Mouse (Mus musculus): ENCODE data around the gene Msmb. TPM values are rescaled to one million over a fixed set of nuclear protein-coding genes. Genes with fewer than 3 reads are reported as not detected.
"Not testable (repeated sequence)": the region's sequence is repeated elsewhere in the genome, so short reads cannot be mapped to it uniquely, and the experiment has no call there.

Gene Msmb
- polyA plus RNA-seq, 1 experiment from 2014 or later: not detected

- Histone ChIP-seq H3K4me2 (ENCODE audit: low read depth, low read length) (no peak overlapping the region), H3K27me3 (replicated peaks; ENCODE audit: control insufficient read depth, insufficient read depth, low read length) (no peaks in the 10 kb centered on the region), H3K36me3 (ENCODE audit: control insufficient read depth, insufficient read depth, low read length) (peaks cover 15% of the 10 kb centered on the region), H3K27ac (ENCODE audit: low read length) (no peak overlapping the region), H3K9me3 (ENCODE audit: control insufficient read depth, low read length) (no peaks in the 10 kb centered on the region), H3K4me3 (ENCODE audit: low read length) (no peak overlapping the region), H3K4me1 (ENCODE audit: control insufficient read depth, insufficient read depth, low read length) (no peaks in the 10 kb centered on the region), H3K9ac (ENCODE audit: low read depth, low read length) (no peak overlapping the region)
- 94% methylated on average over 4 of the region's 4 CpGs for WGBS
- ATAC-seq: no peak
Measured at GRCm38 (mm10) chr14:32183846-32184245, 42.0 kb downstream of the Msmb start.

DNA sequence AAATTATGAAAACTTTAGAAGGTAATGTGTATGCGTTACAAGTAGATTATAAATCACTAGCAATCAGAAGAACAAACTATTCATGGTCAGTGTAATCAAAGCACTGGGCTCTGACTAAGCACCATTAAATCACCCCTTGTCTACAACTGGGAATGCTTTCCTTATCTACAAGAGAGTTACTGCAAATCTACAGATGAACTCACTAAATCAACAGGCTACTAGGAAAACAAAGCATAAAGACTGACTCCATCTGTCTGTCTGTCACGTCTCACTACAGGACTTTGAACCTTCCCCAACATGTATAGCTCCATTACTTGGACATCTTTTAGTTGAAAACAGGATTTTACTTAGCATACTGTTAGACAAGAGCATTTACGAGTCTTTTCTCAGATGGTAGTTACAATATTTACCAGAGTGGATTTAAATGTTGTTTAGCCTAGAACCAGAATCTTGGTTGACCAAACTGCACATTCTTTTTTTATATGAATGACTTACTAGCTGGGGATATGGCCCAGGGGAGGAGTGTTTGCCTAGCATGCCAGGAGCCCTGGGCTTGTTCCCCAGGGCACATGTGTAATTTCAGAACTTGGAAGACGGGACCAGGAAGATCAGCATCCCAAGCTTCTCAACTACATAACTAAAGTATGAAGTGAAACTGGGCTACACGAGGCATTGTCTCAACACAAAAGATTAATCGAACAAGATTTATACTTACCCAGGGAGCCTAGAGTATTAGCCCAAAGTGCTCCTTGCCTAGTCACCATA lies 49.0 kb downstream of the Msmb start:
- H3K36me3 ChIP-seq (ENCODE audit: control insufficient read depth, insufficient read depth, low read length): peaks cover 5% of the 10 kb centered on the region
- peak; percentile 92 for ATAC-seq
- 60% methylated on average over 6 of the region's 6 CpGs for WGBS
- H3K4me3 ChIP-seq (ENCODE audit: low read length): no peak overlapping the region
- no peaks in the 10 kb centered on the region for H3K9me3 ChIP-seq (ENCODE audit: control insufficient read depth, low read length)
- peaks cover 6% of the 10 kb centered on the region for H3K4me1 ChIP-seq (ENCODE audit: control insufficient read depth, insufficient read depth, low read length)
- H3K9ac ChIP-seq (ENCODE audit: low read depth, low read length): no peak overlapping the region
- H3K4me2 ChIP-seq (ENCODE audit: low read depth, low read length): no peak overlapping the region
- no peaks in the 10 kb centered on the region for H3K27me3 ChIP-seq (replicated peaks; ENCODE audit: control insufficient read depth, insufficient read depth, low read length)
- H3K27ac ChIP-seq (ENCODE audit: low read length): peak overlapping the region; percentile 54

DNA sequence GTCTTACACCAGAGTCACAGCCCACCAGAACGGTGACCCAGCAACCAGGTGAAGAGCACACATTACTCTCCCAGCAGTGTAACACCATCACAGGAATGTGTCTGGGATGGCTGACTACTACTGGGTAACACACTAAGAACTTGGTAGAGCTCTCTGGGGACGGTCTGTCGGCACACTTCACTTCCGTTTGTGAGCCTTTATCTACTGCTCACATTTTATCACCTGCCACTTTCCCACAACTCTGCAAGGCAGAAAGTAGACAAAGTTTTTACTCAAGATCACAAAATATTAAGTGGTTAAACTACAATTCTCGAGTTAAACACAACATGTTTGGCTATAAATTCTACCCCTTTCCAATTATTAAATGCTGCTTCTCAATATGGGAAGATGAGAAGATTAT lies 50.1 kb downstream of the Msmb start:
- ATAC-seq: no peak
- H3K4me3 ChIP-seq (ENCODE audit: low read length): no peak overlapping the region
- H3K36me3 ChIP-seq (ENCODE audit: control insufficient read depth, insufficient read depth, low read length): peaks cover 7% of the 10 kb centered on the region
- H3K9ac ChIP-seq (ENCODE audit: low read depth, low read length): no peak overlapping the region
- H3K4me2 ChIP-seq (ENCODE audit: low read depth, low read length): no peak overlapping the region
- WGBS: 72% methylated on average over 5 of the region's 5 CpGs
- no peaks in the 10 kb centered on the region for H3K9me3 ChIP-seq (ENCODE audit: control insufficient read depth, low read length)
- peak overlapping the region; percentile 33; the same call in 1 of the 2 replicates for H3K27ac ChIP-seq (ENCODE audit: low read length)
- H3K27me3 ChIP-seq (replicated peaks; ENCODE audit: control insufficient read depth, insufficient read depth, low read length): no peaks in the 10 kb centered on the region
- H3K4me1 ChIP-seq (ENCODE audit: control insufficient read depth, insufficient read depth, low read length): peaks cover 6% of the 10 kb centered on the region

GRCm38 (mm10) chr14:32192437-32192836 lies 50.6 kb downstream of the Msmb start:
- ATAC-seq: peak; percentile 41; the same call in 1 of the 2 replicates
- WGBS: 36% methylated on average over 3 of the region's 3 CpGs

GRCm38 (mm10) chr14:32193557-32193956 lies 51.7 kb downstream of the Msmb start:
- not testable (repeated sequence) for H3K9me3 ChIP-seq (ENCODE audit: control insufficient read depth, low read length); H3K4me3 ChIP-seq (ENCODE audit: low read length); H3K9ac ChIP-seq (ENCODE audit: low read depth, low read length); H3K27me3 ChIP-seq (replicated peaks; ENCODE audit: control insufficient read depth, insufficient read depth, low read length); H3K4me2 ChIP-seq (ENCODE audit: low read depth, low read length); H3K27ac ChIP-seq (ENCODE audit: low read length); H3K4me1 ChIP-seq (ENCODE audit: control insufficient read depth, insufficient read depth, low read length); ATAC-seq
- WGBS: 78% methylated on average over 5 of the region's 5 CpGs
- H3K36me3 ChIP-seq (ENCODE audit: control insufficient read depth, insufficient read depth, low read length): peaks cover 12% of the 10 kb centered on the region

More at GRCm38 (mm10) chr14:32192437-32192836, 50.6 kb downstream of the Msmb start:
- Histone ChIP-seq H3K27me3 (replicated peaks; ENCODE audit: control insufficient read depth, insufficient read depth, low read length) (no peaks in the 10 kb centered on the region), H3K9ac (ENCODE audit: low read depth, low read length) (no peak overlapping the region), H3K36me3 (ENCODE audit: control insufficient read depth, insufficient read depth, low read length) (peaks cover 10% of the 10 kb centered on the region), H3K4me3 (ENCODE audit: low read length) (no peak overlapping the region), H3K4me2 (ENCODE audit: low read depth, low read length) (no peak overlapping the region), H3K9me3 (ENCODE audit: control insufficient read depth, low read length) (no peaks in the 10 kb centered on the region), H3K4me1 (ENCODE audit: control insufficient read depth, insufficient read depth, low read length) (peaks cover 6% of the 10 kb centered on the region), H3K27ac (ENCODE audit: low read length) (no peak overlapping the region)

GRCm38 (mm10) chr14:32201354-32201753 lies 59.5 kb downstream of the Msmb start:
- Histone ChIP-seq H3K27ac (ENCODE audit: low read length) (peak overlapping the region; percentile 40), H3K9ac (ENCODE audit: low read depth, low read length) (peak overlapping the region; percentile 95), H3K9me3 (ENCODE audit: control insufficient read depth, low read length) (no peaks in the 10 kb centered on the region), H3K4me3 (ENCODE audit: low read length) (peak overlapping the region; percentile 100), H3K4me2 (ENCODE audit: low read depth, low read length) (peak overlapping the region; percentile 72), H3K4me1 (ENCODE audit: control insufficient read depth, insufficient read depth, low read length) (peaks cover 15% of the 10 kb centered on the region), H3K36me3 (ENCODE audit: control insufficient read depth, insufficient read depth, low read length) (peaks cover 13% of the 10 kb centered on the region), H3K27me3 (replicated peaks; ENCODE audit: control insufficient read depth, insufficient read depth, low read length) (no peaks in the 10 kb centered on the region)
- peak; percentile 67 for ATAC-seq
- 0% methylated on average over 25 of the region's 26 CpGs for whole genome bisulfite sequencing

DNA sequence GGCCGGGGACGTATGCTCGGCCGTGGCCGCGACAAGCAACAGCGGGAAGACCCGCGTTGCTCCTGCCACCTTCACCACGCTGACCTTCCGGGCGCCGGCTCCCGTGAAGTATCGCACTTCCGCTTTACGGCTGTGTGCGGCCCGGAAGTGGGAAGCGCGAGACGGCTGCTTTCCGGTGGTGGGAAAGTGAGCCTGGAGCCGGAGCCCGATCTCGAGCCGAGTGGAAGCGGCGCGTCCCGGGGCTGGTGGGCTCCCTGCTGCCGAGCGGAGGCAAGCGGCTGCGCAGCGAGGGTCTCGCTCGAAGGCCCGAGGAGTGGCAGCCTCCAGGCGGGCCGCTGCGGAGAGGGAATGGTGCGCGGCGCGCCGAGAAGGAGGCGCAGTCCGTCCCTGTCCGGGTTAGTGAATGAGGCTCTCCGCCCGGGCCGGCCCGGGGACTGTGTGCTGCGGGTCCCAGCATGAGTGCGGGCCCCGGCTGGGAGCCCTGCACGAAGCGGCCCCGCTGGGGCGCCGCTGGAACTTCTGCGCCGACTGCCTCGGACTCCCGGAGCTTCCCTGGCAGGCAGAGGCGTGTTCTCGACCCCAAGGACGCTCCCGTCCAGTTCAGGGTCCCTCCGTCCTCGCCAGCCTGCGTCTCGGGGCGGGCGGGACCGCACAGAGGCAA lies 60.1 kb downstream of the Msmb start, which contains the start of the genes Timm23 and Parg:
TSS of gene Timm23 (minus strand) at position 108 of the 661 bp plus-strand sequence.
TSS of gene Parg (plus strand) at position 159 of the 661 bp plus-strand sequence.
- no peaks in the 10 kb centered on the region for H3K27me3 ChIP-seq (replicated peaks; ENCODE audit: control insufficient read depth, insufficient read depth, low read length)
- H3K27ac ChIP-seq (ENCODE audit: low read length): peak within 1 kb of the TSS; percentile 79
- peak within 1 kb of the TSS; percentile 100 for H3K4me3 ChIP-seq (ENCODE audit: low read length)
- H3K36me3 ChIP-seq (ENCODE audit: control insufficient read depth, insufficient read depth, low read length): peaks cover 11% of the 10 kb centered on the region
- H3K9ac ChIP-seq (ENCODE audit: low read depth, low read length): peak within 1 kb of the TSS; percentile 95
- H3K4me2 ChIP-seq (ENCODE audit: low read depth, low read length): peak within 1 kb of the TSS; percentile 88
- peak; percentile 96 for ATAC-seq
- H3K4me1 ChIP-seq (ENCODE audit: control insufficient read depth, insufficient read depth, low read length): peaks cover 15% of the 10 kb centered on the region
- H3K9me3 ChIP-seq (ENCODE audit: control insufficient read depth, low read length): no peaks in the 10 kb centered on the region
- under 1% methylated on average over 75 of the region's 77 CpGs for WGBS

Other genes starting within 250 kb of the Msmb start
- gene Galnt15, start 113.0 kb upstream of the Msmb start, polyA plus RNA-seq (2015; fragmentation: Nextera tagmentation; extraction: Ambion mirVana): 0.02 and 0.05 TPM in 2 replicates
- gene Oxnad1, start 56.6 kb upstream of the Msmb start, polyA plus RNA-seq (2015; fragmentation: Nextera tagmentation; extraction: Ambion mirVana): 30.5 and 41.1 TPM in 2 replicates
- gene Dph3, start 56.3 kb upstream of the Msmb start, polyA plus RNA-seq (2015; fragmentation: Nextera tagmentation; extraction: Ambion mirVana): 91.4 and 104 TPM in 2 replicates
- gene Ncoa4, start 17.8 kb downstream of the Msmb start, polyA plus RNA-seq (2015; fragmentation: Nextera tagmentation; extraction: Ambion mirVana): 208 and 249 TPM in 2 replicates
- gene Timm23, start 59.9 kb downstream of the Msmb start, polyA plus RNA-seq (2015; fragmentation: Nextera tagmentation; extraction: Ambion mirVana): 312 and 350 TPM in 2 replicates
- 24.7 and 28.2 TPM in 2 replicates for gene Parg, start 59.9 kb downstream of the Msmb start, polyA plus RNA-seq (2015; fragmentation: Nextera tagmentation; extraction: Ambion mirVana)
- 20.7 and 24.2 TPM in 2 replicates for gene Ogdhl, start 180.0 kb downstream of the Msmb start, polyA plus RNA-seq (2015; fragmentation: Nextera tagmentation; extraction: Ambion mirVana)
- not detected in 2 replicates for gene 1700024G13Rik, start 246.4 kb downstream of the Msmb start, polyA plus RNA-seq (2015; fragmentation: Nextera tagmentation; extraction: Ambion mirVana)